Mouse (Mus musculus) testis, adult 2 months (tissue): ENCODE measurements around the gene Adat3.

Experiments used
- CTCF ChIP-seq: fragments of 200-500 bp; IDR thresholded peaks from 2 replicates; pipeline ENCODE4 v1.5.1; 2012; ENCODE audit warnings: low read depth, mild to moderate bottlenecking, inconsistent platforms, low read length, moderate library complexity; ENCODE audit not compliant: control insufficient read depth, insufficient read depth, insufficient replicate concordance
- POLR2A ChIP-seq: fragments of 200-500 bp; IDR thresholded peaks from 2 replicates; pipeline ENCODE4 v1.6.1; 2012; ENCODE audit warnings: low read depth, mild to moderate bottlenecking, inconsistent platforms, low read length, moderate library complexity; ENCODE audit not compliant: control insufficient read depth

GRCm38 (mm10) chr10:80611905-80612304, 9.2 kb downstream of the Adat3 start:
- TF ChIP-seq POLR2A = no peak
- no peak for TF ChIP-seq CTCF
